ENCODE assay signal across 8 mouse cellular contexts in the genomic region with DNA sequence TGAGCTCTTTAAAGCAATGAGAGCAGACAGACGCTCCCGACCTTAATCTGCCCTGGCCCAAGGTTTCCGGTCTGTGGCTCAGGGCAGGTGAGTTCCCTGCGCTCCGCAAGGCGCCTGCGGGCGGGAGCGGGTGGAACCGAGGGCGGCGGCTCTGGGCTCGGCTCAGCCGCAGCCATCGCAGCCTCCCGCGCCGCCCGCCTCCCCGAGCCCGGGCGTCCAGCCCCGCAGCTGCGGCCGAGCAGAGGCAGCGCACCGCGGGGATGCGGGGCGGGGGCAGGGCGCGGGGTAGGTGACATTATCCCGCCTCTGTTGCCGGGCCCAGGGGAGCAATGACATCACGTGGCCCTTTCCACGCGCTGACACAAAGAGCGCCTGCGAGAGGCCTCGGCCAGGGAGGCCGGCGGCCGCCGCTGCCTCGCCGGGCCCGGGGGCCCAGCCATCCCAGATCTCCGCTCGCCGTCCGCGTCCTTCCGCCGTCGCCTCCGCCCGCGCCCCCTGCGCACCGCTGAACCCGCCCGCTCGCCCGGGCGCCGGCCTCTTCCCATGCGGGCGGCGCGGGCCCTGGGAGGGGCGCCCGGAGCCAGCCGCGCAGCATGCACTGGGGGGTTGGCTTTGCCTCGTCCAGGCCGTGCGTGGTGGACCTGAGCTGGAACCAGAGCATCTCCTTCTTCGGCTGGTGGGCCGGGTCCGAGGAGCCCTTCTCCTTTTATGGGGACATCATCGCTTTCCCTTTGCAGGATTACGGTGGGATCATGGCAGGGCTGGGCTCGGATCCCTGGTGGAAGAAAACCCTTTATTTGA. TPM values are rescaled to one million over a fixed set of nuclear protein-coding genes. Genes with fewer than 3 reads are reported as not detected.
A peak's percentile ranks its signal among the peaks of the same experiment; 100 is the strongest.
DNase-seq lines count a peak whose midpoint lies in the region; ATAC-seq and TF ChIP-seq lines count a peak whose summit lies in the region.

A gene (plus strand): TSS at position 359 of the 801 bp plus-strand sequence.

- intact Hi-C loops in heart, postnatal 36 days (cut with DNase I) = no loop called here

- TF ChIP-seq CTCF in layer of hippocampus, adult 2 months (conservative IDR thresholded peaks at IDR 0.05) = no peak

- peak within 1 kb of the TSS; percentile 95 for H3K27ac ChIP-seq in layer of hippocampus, adult 2 months

- DNase-seq in R1 (ENCODE audit: low read depth, low spot score) = peak; percentile 56
- DNase-seq in cerebellum, adult 8-10 months = peak; percentile 77
- peak; percentile 49 for DNase-seq in forelimb bud, embryonic 11.5 days (ENCODE audit: low read depth, low spot score)
- peak; percentile 13 to 42 for DNase-seq in heart, postnatal 36 days
- DNase-seq in layer of hippocampus, adult 2 months (ENCODE audit: low spot score in 2 of 2) = peak; percentile 43 to 48
- peak; percentile 16 to 26 for DNase-seq in lung, adult 18-20 months
- peak; percentile 23 for DNase-seq in ovary, postnatal 14 days (ENCODE audit: low spot score)

- peak within 1 kb of the TSS; percentile 74 for H3K4me3 ChIP-seq in layer of hippocampus, adult 2 months

- ATAC-seq in monocyte, adult 5-6 weeks (replicated peaks; ENCODE audit: insufficient number of reproducible peaks, low FRiP score, low TSS enrichment, poor library complexity, severe bottlenecking) = no peak

RNA-seq across cellular contexts. Expression of the gene that starts here (rescaled TPM):
- under 1 TPM; 0.73 to 1.00 TPM for total RNA-seq in heart, postnatal 36 days (2021)
- 10 to 100 TPM; 49.5 to 52.4 TPM for total RNA-seq in layer of hippocampus, adult 2 months (2021)
- 0.10 TPM in 1 of 3 replicates, not detected in the others for total RNA-seq in monocyte, adult 5-6 weeks (2017)

Comparison
In these comparisons a context has a peak if more than half of its experiments do, and no peak if none do; other contexts are left out.
1. RNA of the gene that starts here (total RNA-seq): 49.5 to 52.4 TPM in layer of hippocampus, adult 2 months; 0.73 to 1.00 TPM in heart, postnatal 36 days and 0.10 TPM in monocyte, adult 5-6 weeks; every median in the first group is over 10 times any median in the second.
2. Peak in DNase-seq in heart, postnatal 36 days; RNA of the gene not detected or under 1 TPM.
3. DNase-seq: peak in every context shown above with its lines; median percentile 77 in cerebellum, adult 8-10 months; 56 in R1; 49 in forelimb bud, embryonic 11.5 days; 46 in layer of hippocampus, adult 2 months; 28 in heart, postnatal 36 days; 23 in ovary, postnatal 14 days; 21 in lung, adult 18-20 months.